In the genomic region with DNA sequence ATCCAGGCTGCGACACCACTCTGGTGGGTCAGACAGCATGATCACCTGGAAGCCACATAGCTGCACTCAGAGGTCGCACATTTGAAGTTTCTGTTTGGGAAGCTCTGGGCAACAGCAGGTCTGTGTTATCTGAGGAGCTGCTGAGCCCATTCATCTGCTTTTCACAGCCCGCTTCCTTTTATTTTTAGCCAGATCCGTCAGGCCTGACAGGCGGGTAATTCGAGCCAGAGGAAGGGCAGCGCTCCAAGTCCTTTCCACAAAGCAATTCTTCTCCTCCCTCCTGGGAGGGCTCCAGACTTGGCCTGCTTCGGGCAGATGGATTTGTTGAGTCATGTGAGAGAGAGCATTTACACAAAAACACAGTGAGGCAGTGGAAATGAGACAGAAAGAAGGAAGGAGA, we compare ENCODE assay signal across 7 mouse cellular contexts.
A peak's percentile ranks its signal among the peaks of the same experiment; 100 is the strongest.
DNase-seq lines count a peak whose midpoint lies in the region; ATAC-seq lines count a peak whose summit lies in the region.

No protein-coding gene starts in this region.

- WGBS in heart, embryonic 11.5 days (ENCODE audit: insufficient replicate concordance): under 1% methylated on average over 8 of the region's 8 CpGs
- under 1% methylated on average over 8 of the region's 8 CpGs for WGBS in kidney, embryonic 15.5 days
- WGBS in limb, embryonic 13.5 days: under 1% methylated on average over 8 of the region's 8 CpGs
- WGBS in midbrain, embryonic 14.5 days: 2% methylated on average over 8 of the region's 8 CpGs
- 2% methylated on average over 8 of the region's 8 CpGs for WGBS in stomach, embryonic 16.5 days

- peak; percentile 89 for DNase-seq in brain, embryonic 18.5 days (ENCODE audit: low read depth, low spot score)
- peak; percentile 98 for DNase-seq in fibroblast of lung, adult 2 months (ENCODE audit: low read depth)
- DNase-seq in midbrain, embryonic 14.5 days: peak; percentile 91

- H3K27ac ChIP-seq in heart, embryonic 11.5 days (ENCODE audit: low read depth, low read length): peak overlapping the region; percentile 90
- peak overlapping the region; percentile 92 for H3K27ac ChIP-seq in kidney, embryonic 15.5 days
- peak overlapping the region; percentile 90 for H3K27ac ChIP-seq in limb, embryonic 13.5 days
- peak overlapping the region; percentile 83 for H3K27ac ChIP-seq in midbrain, embryonic 14.5 days (replicated peaks; ENCODE audit: low read depth, low read length)
- H3K27ac ChIP-seq in stomach, embryonic 16.5 days (ENCODE audit: low read length): peak overlapping the region; percentile 93

- no peaks in the 10 kb centered on the region for H3K9me3 ChIP-seq in heart, embryonic 11.5 days (replicated peaks; ENCODE audit: control insufficient read depth, low read length)
- no peaks in the 10 kb centered on the region for H3K9me3 ChIP-seq in kidney, embryonic 15.5 days (replicated peaks)
- no peaks in the 10 kb centered on the region for H3K9me3 ChIP-seq in limb, embryonic 13.5 days
- H3K9me3 ChIP-seq in midbrain, embryonic 14.5 days (ENCODE audit: control insufficient read depth, low read length): no peaks in the 10 kb centered on the region
- no peaks in the 10 kb centered on the region for H3K9me3 ChIP-seq in stomach, embryonic 16.5 days (replicated peaks; ENCODE audit: control insufficient read depth, low read length)

- peak overlapping the region; percentile 60 for H3K4me2 ChIP-seq in heart, embryonic 11.5 days
- peak overlapping the region; percentile 48 for H3K4me2 ChIP-seq in kidney, embryonic 15.5 days
- H3K4me2 ChIP-seq in limb, embryonic 13.5 days (replicated peaks): peak overlapping the region; percentile 54
- H3K4me2 ChIP-seq in midbrain, embryonic 14.5 days (ENCODE audit: low read length): peak overlapping the region; percentile 30
- H3K4me2 ChIP-seq in stomach, embryonic 16.5 days (ENCODE audit: low read depth, low read length): peak overlapping the region; percentile 50

- H3K4me1 ChIP-seq in heart, embryonic 11.5 days (ENCODE audit: control insufficient read depth, insufficient read depth, low read length): peaks cover 69% of the 10 kb centered on the region
- H3K4me1 ChIP-seq in kidney, embryonic 15.5 days: peaks cover 57% of the 10 kb centered on the region
- peaks cover 78% of the 10 kb centered on the region for H3K4me1 ChIP-seq in limb, embryonic 13.5 days
- H3K4me1 ChIP-seq in midbrain, embryonic 14.5 days (ENCODE audit: control insufficient read depth, insufficient read depth, low read length): peaks cover 52% of the 10 kb centered on the region
- peaks cover 61% of the 10 kb centered on the region for H3K4me1 ChIP-seq in stomach, embryonic 16.5 days (ENCODE audit: control insufficient read depth, insufficient read depth, low read length)

- H3K4me3 ChIP-seq in heart, embryonic 11.5 days (ENCODE audit: low read depth, low read length): peak overlapping the region; percentile 16; the same call in 1 of the 2 replicates
- H3K4me3 ChIP-seq in kidney, embryonic 15.5 days (replicated peaks): 0 out of 2 replicates have a peak overlapping the region, but pooled peaks have one; percentile 0
- H3K4me3 ChIP-seq in limb, embryonic 13.5 days: peak overlapping the region; percentile 7; the same call in 1 of the 2 replicates
- H3K4me3 ChIP-seq in midbrain, embryonic 14.5 days (replicated peaks; ENCODE audit: low read depth, low read length): no peak overlapping the region
- peak overlapping the region; percentile 22; the same call in 1 of the 2 replicates for H3K4me3 ChIP-seq in stomach, embryonic 16.5 days (replicated peaks; ENCODE audit: low read length)

- no peaks in the 10 kb centered on the region for H3K36me3 ChIP-seq in heart, embryonic 11.5 days (ENCODE audit: control insufficient read depth, insufficient read depth, low read length)
- no peaks in the 10 kb centered on the region for H3K36me3 ChIP-seq in kidney, embryonic 15.5 days
- no peaks in the 10 kb centered on the region for H3K36me3 ChIP-seq in limb, embryonic 13.5 days
- no peaks in the 10 kb centered on the region for H3K36me3 ChIP-seq in midbrain, embryonic 14.5 days (ENCODE audit: control insufficient read depth, insufficient read depth, low read length)
- no peaks in the 10 kb centered on the region for H3K36me3 ChIP-seq in stomach, embryonic 16.5 days (ENCODE audit: control insufficient read depth, insufficient read depth, low read length)

- peak overlapping the region; percentile 63 for H3K9ac ChIP-seq in heart, embryonic 11.5 days (ENCODE audit: low read depth, low read length)
- no peak overlapping the region for H3K9ac ChIP-seq in kidney, embryonic 15.5 days
- no peak overlapping the region for H3K9ac ChIP-seq in limb, embryonic 13.5 days
- no peak overlapping the region; the same call in 1 of the 2 replicates for H3K9ac ChIP-seq in midbrain, embryonic 14.5 days (replicated peaks; ENCODE audit: low read length)
- H3K9ac ChIP-seq in stomach, embryonic 16.5 days (ENCODE audit: low read length): peak overlapping the region; percentile 43; the same call in 1 of the 2 replicates

- no peaks in the 10 kb centered on the region for H3K27me3 ChIP-seq in heart, embryonic 11.5 days (ENCODE audit: control insufficient read depth, insufficient read depth, low read length)
- H3K27me3 ChIP-seq in kidney, embryonic 15.5 days: no peaks in the 10 kb centered on the region
- no peaks in the 10 kb centered on the region for H3K27me3 ChIP-seq in limb, embryonic 13.5 days
- H3K27me3 ChIP-seq in midbrain, embryonic 14.5 days (ENCODE audit: control insufficient read depth, insufficient read depth, low read length): no peaks in the 10 kb centered on the region
- H3K27me3 ChIP-seq in stomach, embryonic 16.5 days (ENCODE audit: control insufficient read depth, insufficient read depth, low read length): no peaks in the 10 kb centered on the region

- peak; percentile 68; the same call in 1 of the 2 replicates for ATAC-seq in heart, embryonic 11.5 days (replicated peaks; ENCODE audit: insufficient number of reproducible peaks, low FRiP score, low TSS enrichment)
- peak; percentile 89 for ATAC-seq in kidney, embryonic 15.5 days (replicated peaks; ENCODE audit: low FRiP score)
- peak; percentile 76 for ATAC-seq in limb, embryonic 13.5 days (ENCODE audit: low FRiP score, low read depth)
- ATAC-seq in midbrain, embryonic 14.5 days (ENCODE audit: low FRiP score, low TSS enrichment): peak; percentile 79
- peak; percentile 82 for ATAC-seq in stomach, embryonic 16.5 days (ENCODE audit: insufficient read depth, low FRiP score)

Comparison
In these comparisons a context has a peak if more than half of its experiments do, and no peak if none do; other contexts are left out.
1. H3K9ac ChIP-seq: peak in heart, embryonic 11.5 days (single experiment) and stomach, embryonic 16.5 days (single experiment); none in kidney, embryonic 15.5 days (single experiment), limb, embryonic 13.5 days (single experiment) and midbrain, embryonic 14.5 days (single experiment).
2. Peak in every context shown above with its lines, with median percentiles within 50 percentile points of each other: DNase-seq, ATAC-seq, H3K27ac ChIP-seq and H3K4me2 ChIP-seq.